Mouse (Mus musculus): ENCODE measurements around the gene Smug1. TPM values are rescaled to one million over a fixed set of nuclear protein-coding genes. Genes with fewer than 3 reads are reported as not detected.

Smug1 gene
- total RNA-seq, 2 experiments from 2014 or later = 14.5 to 15.4 TPM

DNA sequence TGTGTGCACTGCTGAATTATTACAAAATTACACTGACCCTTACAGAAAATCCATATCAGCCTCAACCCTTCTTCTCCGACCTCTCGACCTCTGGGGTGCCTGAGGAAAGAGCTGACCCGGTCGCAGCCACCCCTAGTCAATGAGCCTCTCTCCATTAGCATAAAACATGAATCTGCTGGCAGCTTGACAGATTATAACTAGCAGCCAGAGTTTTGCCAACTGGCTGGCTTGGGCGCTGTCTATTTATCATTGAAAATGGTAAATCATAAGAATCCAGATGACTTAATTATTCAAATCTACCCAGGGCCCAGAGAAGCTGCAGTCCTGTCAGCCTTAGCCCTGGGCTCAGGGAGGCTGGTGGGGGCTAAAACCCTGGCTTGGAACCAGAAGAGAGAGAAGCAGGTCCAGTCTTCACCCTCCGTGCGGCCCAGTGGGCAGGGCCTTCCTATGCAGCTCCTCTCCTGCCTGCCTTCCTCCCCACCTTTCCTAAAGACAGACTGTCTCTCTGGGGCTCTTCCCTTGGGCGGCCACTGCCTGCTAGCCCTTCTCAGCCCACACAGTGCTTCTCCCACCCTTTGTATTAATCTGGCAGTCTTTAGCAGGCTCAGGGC, 58.7 kb downstream of the Smug1 start:
- no peak for DNase-seq (ENCODE audit: low spot score in 2 of 2)

- DNase-seq (ENCODE audit: low spot score in 2 of 2) = no peak
Measured at GRCm38 (mm10) chr15:103106201-103106600, 60.7 kb downstream of the Smug1 start.

Other genes with a start within 250 kb of the Smug1 start
- gene Hoxc13, start 246.0 kb downstream of the Smug1 start, total RNA-seq (2021) = not detected
- gene Hoxc12, start 230.3 kb downstream of the Smug1 start, total RNA-seq (2021) = not detected
- gene Hoxc11, start 212.7 kb downstream of the Smug1 start, total RNA-seq (2021) = not detected
- gene Hoxc10, start 200.3 kb downstream of the Smug1 start, total RNA-seq (2021) = not detected
- gene Hoxc5, start 199.6 kb downstream of the Smug1 start, total RNA-seq (2021) = not detected
- not detected for gene Hoxc9, start 190.7 kb downstream of the Smug1 start, total RNA-seq (2021)
- gene Hoxc8, start 176.5 kb downstream of the Smug1 start, total RNA-seq (2021) = not detected
- gene Hoxc6, start 168.8 kb downstream of the Smug1 start, total RNA-seq (2021) = not detected
- gene Hoxc4, start 148.2 kb downstream of the Smug1 start, total RNA-seq (2021) = not detected
- gene Cbx5, start 72.7 kb upstream of the Smug1 start, total RNA-seq (2021) = 100 to 1,000 TPM; 155 to 158 TPM
- gene Hnrnpa1, start 73.3 kb upstream of the Smug1 start, total RNA-seq (2021) = 100 to 1,000 TPM; 297 to 307 TPM
- not detected for gene Nfe2, start 91.3 kb upstream of the Smug1 start, total RNA-seq (2021)
- gene Copz1, start 105.6 kb upstream of the Smug1 start, total RNA-seq (2021) = 100 to 1,000 TPM; 102 to 105 TPM
- gene Gpr84, start 143.5 kb upstream of the Smug1 start, total RNA-seq (2021) = under 1 TPM; 0.74 to 0.81 TPM
- 10 to 100 TPM; 43.2 to 44.4 TPM for gene Zfp385a, start 173.0 kb upstream of the Smug1 start, total RNA-seq (2021)
- gene Itga5, start 199.7 kb upstream of the Smug1 start, total RNA-seq (2021) = 1 to 10 TPM; 3.4 to 5.8 TPM